Mouse (Mus musculus): Measurements from ENCODE around the gene Hgd.

Hgd gene

GRCm38 (mm10) chr16:37579994-37580393 lies at the start of gene Hgd:
Gene Hgd (plus strand): TSS chr16:37580153.
- no peak for DNase-seq (ENCODE audit: low spot score)

GRCm38 (mm10) chr16:37530170-37530569 lies 49.8 kb upstream of the Hgd start:
- DNase-seq (ENCODE audit: low spot score) = no peak

- no peak for DNase-seq (ENCODE audit: low spot score)
These were observed 47.9 kb upstream of the Hgd start for GRCm38 (mm10) chr16:37532046-37532445.

- no peak for DNase-seq (ENCODE audit: low spot score)
These were observed 46.4 kb upstream of the Hgd start for GRCm38 (mm10) chr16:37533369-37534068.

GRCm38 (mm10) chr16:37539240-37539610 lies 40.7 kb upstream of the Hgd start:
- no peak for DNase-seq (ENCODE audit: low spot score)

GRCm38 (mm10) chr16:37539611-37540580 lies 40.1 kb upstream of the Hgd start, which contains the start of the genes Gtf2e1 and Rabl3:
Gene Gtf2e1 (minus strand): TSS chr16:37539789.
Gene Rabl3 (plus strand): TSS chr16:37539885.
- peak; percentile 95 for DNase-seq (ENCODE audit: low spot score)

GRCm38 (mm10) chr16:37540776-37541175 lies 39.2 kb upstream of the Hgd start:
- no peak for DNase-seq (ENCODE audit: low spot score)

GRCm38 (mm10) chr16:37546312-37546711 lies 33.6 kb upstream of the Hgd start:
- no peak for DNase-seq (ENCODE audit: low spot score)

GRCm38 (mm10) chr16:37550266-37550665 lies 29.7 kb upstream of the Hgd start:
- no peak for DNase-seq (ENCODE audit: low spot score)

GRCm38 (mm10) chr16:37550981-37551380 lies 29.0 kb upstream of the Hgd start:
- no peak for DNase-seq (ENCODE audit: low spot score)

GRCm38 (mm10) chr16:37552824-37553223 lies 27.1 kb upstream of the Hgd start:
- no peak for DNase-seq (ENCODE audit: low spot score)

- DNase-seq (ENCODE audit: low spot score) = no peak
These were observed 17.5 kb upstream of the Hgd start for GRCm38 (mm10) chr16:37562414-37562813.

- no peak for DNase-seq (ENCODE audit: low spot score)
These were observed 17.0 kb upstream of the Hgd start for GRCm38 (mm10) chr16:37562961-37563360.

- DNase-seq (ENCODE audit: low spot score) = no peak
These were observed 14.8 kb upstream of the Hgd start for GRCm38 (mm10) chr16:37565117-37565516.

GRCm38 (mm10) chr16:37566107-37566506 lies 13.8 kb upstream of the Hgd start:
- no peak for DNase-seq (ENCODE audit: low spot score)

GRCm38 (mm10) chr16:37567113-37568050 lies 12.6 kb upstream of the Hgd start:
- DNase-seq (ENCODE audit: low spot score) = no peak

- DNase-seq (ENCODE audit: low spot score) = no peak
These were observed 8.4 kb upstream of the Hgd start for GRCm38 (mm10) chr16:37571554-37571953.

GRCm38 (mm10) chr16:37572117-37572754 lies 7.7 kb upstream of the Hgd start:
- no peak for DNase-seq (ENCODE audit: low spot score)

- no peak for DNase-seq (ENCODE audit: low spot score)
These were observed 6.9 kb upstream of the Hgd start for GRCm38 (mm10) chr16:37573061-37573460.

GRCm38 (mm10) chr16:37575325-37575724 lies 4.6 kb upstream of the Hgd start:
- DNase-seq (ENCODE audit: low spot score) = no peak

- no peak for DNase-seq (ENCODE audit: low spot score)
These were observed 362 bp upstream of the Hgd start for GRCm38 (mm10) chr16:37579591-37579990.
